Mouse (Mus musculus) natural killer cell, adult 2 months (primary cell): ENCODE measurements around the gene Gm49333.

Experiments used
- DNase-seq, 2 experiments: peaks; one replicate each; pipeline ENCODE4 v3.0.0; 2022; ENCODE audit warnings: low spot score in 2 of 2

Gene Gm49333

GRCm38 (mm10) chr16:20677974-20678675 lies 66.7 kb downstream of the Gm49333 start:
- DNase-seq, result no peak

- DNase-seq, result no peak
These were observed 79.4 kb downstream of the Gm49333 start for GRCm38 (mm10) chr16:20690774-20691173.

DNA sequence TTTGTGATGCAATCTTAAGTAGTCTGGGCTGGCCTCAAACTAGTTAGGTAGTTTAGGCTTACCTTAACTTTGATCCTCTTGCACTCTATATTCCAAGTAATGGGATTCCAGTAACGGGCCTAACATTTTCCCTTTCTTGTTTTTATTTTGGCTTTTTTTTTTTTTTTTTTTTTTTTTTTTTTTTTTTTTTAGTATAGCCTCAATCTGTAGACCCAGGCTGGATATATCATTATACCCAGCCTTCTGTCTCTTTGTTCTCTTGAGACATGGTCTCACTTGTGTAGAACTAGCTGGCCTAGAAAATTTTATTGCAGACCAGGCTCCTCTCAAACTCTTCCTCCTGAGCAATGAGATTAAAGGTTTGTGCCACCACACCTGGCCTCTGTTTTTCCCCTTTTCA lies 80.2 kb downstream of the Gm49333 start:
- DNase-seq, result no peak

GRCm38 (mm10) chr16:20692241-20692965 lies 81.0 kb downstream of the Gm49333 start:
- DNase-seq, result no peak

GRCm38 (mm10) chr16:20693111-20693701 lies 81.8 kb downstream of the Gm49333 start, which contains the start of gene Fam131a:
Gene Fam131a (plus strand): TSS chr16:20693241.
- peak; percentile 65 to 70 for DNase-seq

DNA sequence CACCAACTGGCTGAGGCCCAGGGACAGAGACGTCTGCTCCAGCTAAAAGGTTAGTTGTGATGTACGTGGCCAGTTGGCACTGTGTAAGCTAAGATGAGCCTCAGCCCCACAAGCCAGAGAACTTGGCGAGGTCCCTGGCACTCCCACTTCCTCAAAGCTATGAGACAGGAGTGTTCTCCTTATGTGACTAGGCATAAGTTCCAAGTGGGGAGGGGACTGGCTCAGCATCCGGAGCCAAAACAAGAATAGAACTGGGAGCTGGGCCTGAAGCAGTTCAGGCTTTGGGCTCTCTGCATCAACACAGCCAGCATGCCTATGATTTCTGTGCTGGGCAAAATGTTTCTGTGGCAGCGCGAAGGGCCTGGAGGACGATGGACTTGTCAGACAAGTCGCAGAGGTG lies 83.4 kb downstream of the Gm49333 start:
- no peak for DNase-seq
